9 mouse cellular contexts compared by ENCODE assay signal in genomic region chr6:52259811-52260261, GRCm38 (mm10). TPM values are rescaled to one million over a fixed set of nuclear protein-coding genes. Genes with fewer than 3 reads are reported as not detected.
DNase-seq lines count a peak whose midpoint lies in the region; ATAC-seq and TF ChIP-seq lines count a peak whose summit lies in the region.
"Had no signal": no experiment of that assay in that cellular context is flagged by ENCODE, and none has a peak within 500 bp of the region (broad histone marks: within the 10 kb centered on the region; RNA-seq: fewer than 3 reads in every experiment).

No protein-coding gene starts in this region.

- H3K4me3 ChIP-seq in heart, embryonic 11.5 days (ENCODE audit: low read depth, low read length): peak overlapping the region; percentile 52
- H3K4me3 ChIP-seq in CH12.LX (replicated peaks in 1 of 3; ENCODE audit: low read depth in 2 of 3, low read length in 2 of 3, poor library complexity in 1 of 3): peak overlapping the region in 1 of 3 experiments; percentile 25
- peak overlapping the region; percentile 55 for H3K4me3 ChIP-seq in heart, embryonic 16.5 days (ENCODE audit: low read length)
- H3K4me3 ChIP-seq in liver, embryonic 16.5 days (ENCODE audit: low read depth, low read length): peak overlapping the region; percentile 50
- H3K4me3 ChIP-seq: erythroblast, embryonic 14.5 days had no signal

- no peak for TF ChIP-seq POLR2A in CH12.LX (IDR thresholded peaks at IDR 0.05; ENCODE audit: low read depth, low read length)

- H3K9ac ChIP-seq in heart, embryonic 11.5 days (ENCODE audit: low read depth, low read length): no peak overlapping the region
- H3K9ac ChIP-seq in CH12.LX (ENCODE audit: insufficient read depth, low read depth): no peak overlapping the region
- H3K9ac ChIP-seq in heart, embryonic 16.5 days (ENCODE audit: low read length): no peak overlapping the region
- H3K9ac ChIP-seq in liver, embryonic 16.5 days (ENCODE audit: low read depth, low read length): no peak overlapping the region

- in situ Hi-C loops in CH12.LX (cut with MboI; ENCODE audit: low pct_ligation_motif_present, low pct_unique_long_range_greater_than_20kb, low sequenced_read_pairs): loop anchor here (10.0 to 25.0 kb wide), 2 partner anchors 575 to 652 kb away; no protein-coding TSS in a partner anchor

- TF ChIP-seq CTCF in CH12.LX (conservative IDR thresholded peaks at IDR 0.05 in 1 of 2, IDR thresholded peaks at IDR 0.05 in 1 of 2; ENCODE audit: low read depth in 2 of 2, low read length in 2 of 2): no peak

- no peak for DNase-seq in heart, postnatal 4 days
- DNase-seq in CH12.LX (ENCODE audit: extremely low read depth): no peak
- DNase-seq in layer of hippocampus, postnatal 14 days (ENCODE audit: low spot score in 2 of 2): no peak
- no peak for DNase-seq in natural killer cell, adult 2 months (ENCODE audit: low spot score in 2 of 2)
- no peak for DNase-seq in right cerebral cortex, postnatal 25 days

- no peak overlapping the region for H3K27ac ChIP-seq in heart, embryonic 11.5 days (ENCODE audit: low read depth, low read length)
- no peak overlapping the region for H3K27ac ChIP-seq in CH12.LX (ENCODE audit: insufficient read depth, low read depth)
- H3K27ac ChIP-seq in heart, embryonic 16.5 days (ENCODE audit: low read length): no peak overlapping the region
- no peak overlapping the region for H3K27ac ChIP-seq in liver, embryonic 16.5 days (ENCODE audit: low read length)

- H3K79me2 ChIP-seq in CH12.LX (replicated peaks; ENCODE audit: control insufficient read depth, extremely low read depth, insufficient read depth, poor library complexity, severe bottlenecking): no peaks in the 10 kb centered on the region

- dilution Hi-C loops in CH12.LX (cut with MboI; ENCODE audit: extremely low pct_ligation_motif_present, extremely low pct_unique_long_range_greater_than_20kb, low sequenced_read_pairs): no loop called here

- TF ChIP-seq EP300 in CH12.LX (IDR thresholded peaks at IDR 0.05; ENCODE audit: low read length): no peak

- H3K36me3 ChIP-seq in heart, embryonic 11.5 days (ENCODE audit: control insufficient read depth, insufficient read depth, low read length): no peaks in the 10 kb centered on the region
- no peaks in the 10 kb centered on the region for H3K36me3 ChIP-seq in CH12.LX (replicated peaks in 1 of 2; ENCODE audit: control insufficient read depth in 1 of 2, insufficient read depth in 1 of 2, low read length in 1 of 2)
- H3K36me3 ChIP-seq in heart, embryonic 16.5 days (ENCODE audit: control insufficient read depth, insufficient read depth): no peaks in the 10 kb centered on the region
- no peaks in the 10 kb centered on the region for H3K36me3 ChIP-seq in liver, embryonic 16.5 days (ENCODE audit: control insufficient read depth, insufficient read depth)

- no peak for TF ChIP-seq RAD21 in CH12.LX (IDR thresholded peaks at IDR 0.05; ENCODE audit: low read depth, low read length)

- H3K9me3 ChIP-seq in heart, embryonic 11.5 days (replicated peaks; ENCODE audit: control insufficient read depth, low read length): no peaks in the 10 kb centered on the region
- peaks cover 5% of the 10 kb centered on the region for H3K9me3 ChIP-seq in CH12.LX (replicated peaks; ENCODE audit: low read length)
- H3K9me3 ChIP-seq in heart, embryonic 16.5 days (replicated peaks; ENCODE audit: control insufficient read depth, low read length): no peaks in the 10 kb centered on the region
- H3K9me3 ChIP-seq in liver, embryonic 16.5 days (replicated peaks; ENCODE audit: control insufficient read depth, low read length): no peaks in the 10 kb centered on the region

- peaks cover 93% of the 10 kb centered on the region for H3K27me3 ChIP-seq in heart, embryonic 11.5 days (ENCODE audit: control insufficient read depth, insufficient read depth, low read length)
- peaks cover 23% of the 10 kb centered on the region for H3K27me3 ChIP-seq in CH12.LX (replicated peaks)
- H3K27me3 ChIP-seq in heart, embryonic 16.5 days (ENCODE audit: control insufficient read depth, insufficient read depth, low read length): peaks cover 76% of the 10 kb centered on the region
- H3K27me3 ChIP-seq in liver, embryonic 16.5 days (ENCODE audit: control insufficient read depth, insufficient read depth, low read depth, low read length): peaks cover 87% of the 10 kb centered on the region

- ATAC-seq in heart, embryonic 11.5 days (replicated peaks; ENCODE audit: insufficient number of reproducible peaks, low FRiP score, low TSS enrichment): no peak
- ATAC-seq in heart, embryonic 16.5 days (replicated peaks; ENCODE audit: extremely low read depth, insufficient read depth, low FRiP score): no peak
- no peak for ATAC-seq in liver, embryonic 16.5 days (ENCODE audit: low read depth)

- no peaks in the 10 kb centered on the region; the same call in 1 of the 2 replicates for H3K4me1 ChIP-seq in heart, embryonic 11.5 days (ENCODE audit: control insufficient read depth, insufficient read depth, low read length)
- no peaks in the 10 kb centered on the region for H3K4me1 ChIP-seq in CH12.LX (ENCODE audit: control insufficient read depth in 1 of 2, insufficient read depth in 2 of 2)
- peaks cover 10% of the 10 kb centered on the region for H3K4me1 ChIP-seq in heart, embryonic 16.5 days (ENCODE audit: control insufficient read depth, insufficient read depth, low read length)
- H3K4me1 ChIP-seq in liver, embryonic 16.5 days (ENCODE audit: control insufficient read depth, low read depth, low read length): peaks cover 3% of the 10 kb centered on the region; the same call in 1 of the 2 replicates

- peak overlapping the region; percentile 81 for H3K4me2 ChIP-seq in heart, embryonic 11.5 days
- H3K4me2 ChIP-seq in CH12.LX (ENCODE audit: insufficient read depth, low read depth, poor library complexity, severe bottlenecking): peak overlapping the region; percentile 12; the same call in 1 of the 2 replicates
- peak overlapping the region; percentile 74 for H3K4me2 ChIP-seq in heart, embryonic 16.5 days (ENCODE audit: low read depth, low read length)
- H3K4me2 ChIP-seq in liver, embryonic 16.5 days (ENCODE audit: low read depth, low read length): peak overlapping the region; percentile 66

- under 1% methylated on average over 38 of the region's 39 CpGs for WGBS in heart, embryonic 11.5 days (ENCODE audit: insufficient replicate concordance)
- under 1% methylated on average over 38 of the region's 39 CpGs for WGBS in heart, embryonic 16.5 days
- 1% methylated on average over 39 of the region's 39 CpGs for WGBS in liver, embryonic 16.5 days (ENCODE audit: insufficient replicate concordance)

TF ChIP-seq in CH12.LX, 34 proteins besides CTCF, POLR2A, EP300 and RAD21:
- TF ChIP-seq NRF1 (IDR thresholded peaks at IDR 0.05; ENCODE audit: low read depth, low read length): no peak
- no peak for TF ChIP-seq MXI1 (IDR thresholded peaks at IDR 0.05; ENCODE audit: low read depth, low read length)
- TF ChIP-seq UBTF (IDR thresholded peaks at IDR 0.05; ENCODE audit: low read depth, low read length): no peak
- no peak for TF ChIP-seq IRF4 (IDR thresholded peaks at IDR 0.05; ENCODE audit: low read depth, low read length)

RNA-seq across cellular contexts. Expression of gene Hoxa13, which starts 0.8 kb away (rescaled TPM):
- 0.20 TPM in 1 of 2 replicates, not detected in the other for polyA plus RNA-seq in heart, embryonic 11.5 days (2014; fragmentation: Nextera tagmentation; extraction: Ambion mirVana)
- total RNA-seq in heart, postnatal 4 days (2021): not detected
- not detected in 2 replicates for total RNA-seq in CH12.LX (2012; rRNA removed)
- 0.11 and 0.17 TPM in 2 replicates for total RNA-seq in CH12.LX (2014; rRNA removed)
- 0.10 TPM in 1 of 2 replicates, not detected in the other for polyA plus RNA-seq in CH12.LX (2012; ENCODE audit: insufficient read length, low read depth)
- not detected in 2 replicates for polyA plus RNA-seq in heart, embryonic 16.5 days (2015; fragmentation: Nextera tagmentation; extraction: Ambion mirVana)
- not detected in 2 replicates for polyA plus RNA-seq in liver, embryonic 16.5 days (2015; fragmentation: Nextera tagmentation; extraction: Ambion mirVana)
- not detected for total RNA-seq in layer of hippocampus, postnatal 14 days (2021)
- polyA plus RNA-seq: erythroblast, embryonic 14.5 days had no signal

RNA-seq across cellular contexts. Expression of gene Hoxa11, which starts 14.2 kb away (rescaled TPM):
- not detected in 2 replicates for polyA plus RNA-seq in heart, embryonic 11.5 days (2014; fragmentation: Nextera tagmentation; extraction: Ambion mirVana)
- total RNA-seq in heart, postnatal 4 days (2021): not detected
- total RNA-seq in CH12.LX (2012; rRNA removed) (not detected in 2 replicates), CH12.LX (2014; rRNA removed) (not detected in 2 replicates)
- polyA plus RNA-seq in CH12.LX (2012; ENCODE audit: insufficient read length, low read depth): not detected in 2 replicates
- polyA plus RNA-seq in heart, embryonic 16.5 days (2015; fragmentation: Nextera tagmentation; extraction: Ambion mirVana): not detected in 2 replicates
- polyA plus RNA-seq in liver, embryonic 16.5 days (2015; fragmentation: Nextera tagmentation; extraction: Ambion mirVana): not detected in 2 replicates
- total RNA-seq in layer of hippocampus, postnatal 14 days (2021): not detected
- polyA plus RNA-seq: erythroblast, embryonic 14.5 days had no signal

RNA-seq across cellular contexts. Expression of gene Hoxa10, which starts 19.2 kb away (rescaled TPM):
- polyA plus RNA-seq in heart, embryonic 11.5 days (2014; fragmentation: Nextera tagmentation; extraction: Ambion mirVana): 0.20 and 0.97 TPM in 2 replicates
- total RNA-seq in heart, postnatal 4 days (2021): not detected
- total RNA-seq in CH12.LX (2012; rRNA removed): 5.2 and 5.7 TPM in 2 replicates
- 14.3 and 14.6 TPM in 2 replicates for total RNA-seq in CH12.LX (2014; rRNA removed)
- polyA plus RNA-seq in CH12.LX (2012; ENCODE audit: insufficient read length, low read depth): 14.3 and 14.5 TPM in 2 replicates
- polyA plus RNA-seq in heart, embryonic 16.5 days (2015; fragmentation: Nextera tagmentation; extraction: Ambion mirVana): not detected in 2 replicates
- 0.05 and 0.09 TPM in 2 replicates for polyA plus RNA-seq in liver, embryonic 16.5 days (2015; fragmentation: Nextera tagmentation; extraction: Ambion mirVana)
- not detected for total RNA-seq in layer of hippocampus, postnatal 14 days (2021)
- polyA plus RNA-seq: erythroblast, embryonic 14.5 days had no signal

RNA-seq across cellular contexts. Expression of gene Hoxa9, which starts 28.9 kb away (rescaled TPM):
- 0.13 and 0.29 TPM in 2 replicates for polyA plus RNA-seq in heart, embryonic 11.5 days (2014; fragmentation: Nextera tagmentation; extraction: Ambion mirVana)
- total RNA-seq in heart, postnatal 4 days (2021): not detected
- total RNA-seq in CH12.LX (2012; rRNA removed) (0.30 and 0.50 TPM in 2 replicates), CH12.LX (2014; rRNA removed) (0.30 and 0.32 TPM in 2 replicates)
- 0.47 and 0.97 TPM in 2 replicates for polyA plus RNA-seq in CH12.LX (2012; ENCODE audit: insufficient read length, low read depth)
- 0.17 TPM in 1 of 2 replicates, not detected in the other for polyA plus RNA-seq in heart, embryonic 16.5 days (2015; fragmentation: Nextera tagmentation; extraction: Ambion mirVana)
- 0.13 and 0.36 TPM in 2 replicates for polyA plus RNA-seq in liver, embryonic 16.5 days (2015; fragmentation: Nextera tagmentation; extraction: Ambion mirVana)
- not detected for total RNA-seq in layer of hippocampus, postnatal 14 days (2021)
- polyA plus RNA-seq: erythroblast, embryonic 14.5 days had no signal

RNA-seq across cellular contexts. Expression of gene Hoxa7, which starts 38.2 kb away (rescaled TPM):
- 0.49 TPM in 2 replicates for polyA plus RNA-seq in heart, embryonic 11.5 days (2014; fragmentation: Nextera tagmentation; extraction: Ambion mirVana)
- under 1 TPM in 1 of 2 experiments, not detected in 1; 0.20 TPM for total RNA-seq in heart, postnatal 4 days (2021)
- 0.71 and 1.1 TPM in 2 replicates for total RNA-seq in CH12.LX (2012; rRNA removed)
- 0.85 and 1.0 TPM in 2 replicates for total RNA-seq in CH12.LX (2014; rRNA removed)
- 1.4 TPM in 2 replicates for polyA plus RNA-seq in CH12.LX (2012; ENCODE audit: insufficient read length, low read depth)
- 0.35 and 0.38 TPM in 2 replicates for polyA plus RNA-seq in heart, embryonic 16.5 days (2015; fragmentation: Nextera tagmentation; extraction: Ambion mirVana)
- 0.26 and 0.34 TPM in 2 replicates for polyA plus RNA-seq in liver, embryonic 16.5 days (2015; fragmentation: Nextera tagmentation; extraction: Ambion mirVana)
- under 1 TPM; 0.16 to 0.45 TPM for total RNA-seq in layer of hippocampus, postnatal 14 days (2021)

Comparison
In these comparisons a context has a peak if more than half of its experiments do, and no peak if none do; other contexts are left out.
1. H3K4me2 ChIP-seq: peak in every context shown above with its lines; median percentile 81 in heart, embryonic 11.5 days; 74 in heart, embryonic 16.5 days; 66 in liver, embryonic 16.5 days; 12 in CH12.LX.